Mouse (Mus musculus) bone marrow, adult 2 months (tissue): ENCODE data around the gene Cep295.

Experiments
- CTCF ChIP-seq: fragments of 200-500 bp; IDR thresholded peaks from 2 replicates; pipeline ENCODE4 v1.5.1; 2011; ENCODE audit warnings: low read length, control low read depth; ENCODE audit not compliant: control insufficient read depth, insufficient read depth
- POLR2A ChIP-seq: fragments of 200-500 bp; IDR thresholded peaks from 2 replicates; pipeline ENCODE4 v1.6.1; 2011; ENCODE audit warnings: low read depth, mild to moderate bottlenecking, control low read depth, low read length, borderline replicate concordance; ENCODE audit not compliant: control insufficient read depth

GRCm38 (mm10) chr9:15288402-15288801, 69.2 kb downstream of the Cep295 start:
- TF ChIP-seq CTCF (no peak), POLR2A (no peak)
